Mouse (Mus musculus): ENCODE measurements around the gene Chka.

The Chka gene

DNA sequence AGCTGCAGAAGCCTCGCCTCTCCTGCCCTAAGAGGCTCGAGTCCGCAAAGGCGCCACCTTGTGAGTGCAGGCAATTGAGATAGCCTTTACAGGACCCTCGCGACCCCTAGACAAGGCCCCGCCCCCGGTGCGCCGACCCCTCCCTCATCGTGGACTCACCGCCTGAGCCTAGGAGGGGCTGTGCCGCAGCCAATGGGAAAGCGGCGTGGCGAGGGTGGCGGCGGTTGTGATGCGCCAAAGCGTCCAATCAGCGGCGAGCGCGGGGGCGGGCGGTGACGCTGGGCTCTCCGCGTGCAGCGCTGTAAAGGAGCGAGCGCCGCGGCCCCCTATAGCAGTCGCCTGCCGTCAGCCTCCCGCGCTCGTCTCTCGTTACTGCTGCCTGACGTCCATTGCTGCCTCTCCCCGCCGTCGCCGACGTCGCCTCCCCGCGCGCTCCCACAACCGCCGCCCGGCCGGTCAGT is at the start of gene Chka:
Gene Chka, plus strand, starts transcription at position 272 of the 461 bp plus-strand sequence.
- DNase-seq (ENCODE audit: low spot score in 2 of 2), result peak; percentile 90 to 96

DNA sequence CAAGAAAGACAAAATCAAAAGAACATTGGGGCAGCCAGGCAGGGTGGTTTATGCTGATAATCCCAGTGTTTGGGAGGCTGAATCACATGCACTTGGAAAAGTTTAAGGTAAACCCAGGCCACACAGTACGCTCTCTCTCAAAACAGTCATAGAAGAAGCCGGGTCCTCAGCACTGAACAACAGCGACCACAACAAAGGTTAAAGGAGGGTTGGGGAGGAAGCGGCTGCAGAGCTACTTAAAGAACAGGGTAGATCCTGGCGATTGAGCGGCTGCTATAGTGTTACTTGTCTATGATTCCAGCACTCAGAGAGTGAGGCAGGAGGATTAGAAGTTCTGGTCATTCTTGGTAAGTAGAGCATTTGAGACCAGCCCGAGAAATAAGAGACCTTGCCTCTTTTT is 46.0 kb upstream of the Chka start:
- DNase-seq (ENCODE audit: low spot score in 2 of 2), result no peak

- no peak for DNase-seq (ENCODE audit: low spot score in 2 of 2)
Observed at GRCm38 (mm10) chr19:3810536-3811233, 40.9 kb upstream of the Chka start.

GRCm38 (mm10) chr19:3814461-3814860 is 37.1 kb upstream of the Chka start:
- DNase-seq (ENCODE audit: low spot score in 2 of 2), result no peak

DNA sequence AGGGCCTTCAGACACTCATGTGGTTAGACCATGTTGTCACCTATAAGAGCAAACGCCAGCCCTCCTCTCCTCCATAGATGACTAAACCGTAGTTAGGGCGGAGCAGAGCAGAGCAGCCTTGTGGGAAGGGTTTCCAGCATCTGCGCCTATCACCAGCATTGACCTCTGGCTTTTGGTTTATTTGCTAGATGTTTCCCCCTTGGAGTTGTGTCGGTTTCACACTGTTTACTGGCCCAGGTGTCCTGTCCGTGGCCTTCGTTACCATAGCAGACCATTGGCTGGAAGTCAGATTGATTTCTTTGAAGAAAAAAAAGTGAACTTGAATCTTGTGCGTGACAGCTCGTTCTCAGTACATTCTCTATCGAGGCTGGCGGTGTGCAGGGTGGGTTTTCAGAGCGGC is 35.7 kb upstream of the Chka start:
- no peak for DNase-seq (ENCODE audit: low spot score in 2 of 2)

DNA sequence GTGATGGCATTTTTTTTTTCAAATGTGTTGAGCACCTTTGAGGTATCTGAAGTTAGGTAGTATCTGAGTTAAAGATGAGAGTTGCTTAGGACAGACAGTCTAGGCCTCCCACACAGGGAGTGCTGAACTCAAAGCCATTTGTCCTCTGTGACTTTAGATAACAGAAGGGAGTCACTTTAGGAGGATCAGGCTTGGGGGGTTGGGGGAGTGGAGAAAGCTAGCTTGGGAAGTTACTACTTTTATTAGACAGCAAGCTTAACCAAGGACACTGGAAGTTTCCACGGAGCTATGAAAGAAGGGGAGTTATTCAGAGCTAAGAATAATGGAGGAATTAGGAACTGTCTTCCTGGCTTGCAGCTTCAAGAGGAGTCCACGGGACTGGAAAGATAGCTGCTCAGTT is 32.5 kb upstream of the Chka start:
- no peak for DNase-seq (ENCODE audit: low spot score in 2 of 2)

DNA sequence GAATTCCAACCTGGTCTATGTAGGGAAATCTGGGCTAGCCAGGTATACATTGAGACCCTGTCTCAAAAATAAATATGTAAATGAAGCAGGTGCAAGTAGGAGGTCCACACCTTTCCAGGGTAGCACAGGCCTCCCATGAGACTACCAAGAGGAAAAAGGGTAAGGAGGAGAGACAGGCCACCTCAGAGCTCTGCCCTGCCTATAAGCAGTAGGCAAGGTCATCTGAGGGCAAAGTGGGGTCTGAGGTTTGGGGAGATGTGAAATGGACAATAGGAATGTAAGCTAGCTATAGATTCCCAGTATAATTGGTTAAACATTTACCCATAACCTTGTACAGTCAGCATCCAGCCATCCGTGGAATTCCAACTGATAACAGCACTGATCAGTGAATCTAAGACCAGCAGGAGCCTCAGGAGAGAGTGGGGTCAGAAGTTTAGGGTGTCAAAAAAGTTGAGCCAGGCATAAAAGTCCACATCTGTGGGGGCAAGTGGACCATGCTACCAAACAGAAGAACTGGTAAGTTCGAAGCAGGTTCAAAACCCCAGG is 31.6 kb upstream of the Chka start:
- no peak for DNase-seq (ENCODE audit: low spot score in 2 of 2)

DNA sequence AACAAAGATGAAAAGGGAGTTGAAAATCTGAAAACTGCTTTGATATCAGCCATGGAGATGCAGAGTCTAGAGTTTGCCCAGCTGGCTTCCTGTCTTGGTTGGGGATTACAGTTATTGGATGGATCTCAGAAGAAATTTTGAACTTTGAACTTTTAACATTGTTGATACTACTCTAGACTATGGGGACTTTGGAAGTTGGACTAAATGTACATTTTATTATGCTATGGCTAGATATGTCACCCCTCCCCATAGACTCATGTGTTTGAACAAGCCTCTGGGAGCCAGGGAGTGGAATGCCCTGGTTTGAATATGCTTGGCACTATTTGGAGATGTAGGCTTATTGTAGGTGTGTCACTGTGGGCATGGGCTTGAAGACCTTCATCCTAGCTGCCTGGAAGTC is 26.5 kb upstream of the Chka start:
- DNase-seq (ENCODE audit: low spot score in 2 of 2), result no peak

- no peak for DNase-seq (ENCODE audit: low spot score in 2 of 2)
Observed at GRCm38 (mm10) chr19:3829863-3830262, 21.7 kb upstream of the Chka start.

GRCm38 (mm10) chr19:3831716-3832115 is 19.9 kb upstream of the Chka start:
- DNase-seq (ENCODE audit: low spot score in 2 of 2), result peak in 1 of 2 experiments; percentile 27

DNA sequence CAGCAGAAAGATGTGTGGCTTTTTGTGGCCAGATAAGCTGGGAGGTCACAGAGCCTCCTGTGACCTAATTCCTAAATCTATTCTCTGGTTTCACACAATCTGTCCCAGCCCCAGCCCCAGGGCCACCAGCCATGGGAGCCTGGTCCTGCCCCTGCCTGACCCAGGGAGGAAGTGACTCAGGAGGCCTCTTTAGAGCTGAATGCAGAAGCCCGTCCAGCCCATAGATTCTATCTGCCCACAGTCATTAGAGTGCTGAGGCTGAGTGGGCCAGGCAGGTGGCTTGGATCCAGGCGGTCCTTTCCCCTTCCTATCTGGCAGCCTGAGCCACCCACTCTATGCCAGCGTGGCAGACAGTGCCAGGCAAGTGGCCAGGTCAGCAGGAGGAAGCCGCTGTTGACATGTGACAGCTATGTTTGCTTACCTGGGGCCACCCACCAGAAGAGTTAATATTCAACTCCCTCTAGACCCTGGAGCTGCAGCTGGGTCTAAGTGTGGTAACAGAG is 18.7 kb upstream of the Chka start:
- DNase-seq (ENCODE audit: low spot score in 2 of 2), result peak in 1 of 2 experiments; percentile 22

DNA sequence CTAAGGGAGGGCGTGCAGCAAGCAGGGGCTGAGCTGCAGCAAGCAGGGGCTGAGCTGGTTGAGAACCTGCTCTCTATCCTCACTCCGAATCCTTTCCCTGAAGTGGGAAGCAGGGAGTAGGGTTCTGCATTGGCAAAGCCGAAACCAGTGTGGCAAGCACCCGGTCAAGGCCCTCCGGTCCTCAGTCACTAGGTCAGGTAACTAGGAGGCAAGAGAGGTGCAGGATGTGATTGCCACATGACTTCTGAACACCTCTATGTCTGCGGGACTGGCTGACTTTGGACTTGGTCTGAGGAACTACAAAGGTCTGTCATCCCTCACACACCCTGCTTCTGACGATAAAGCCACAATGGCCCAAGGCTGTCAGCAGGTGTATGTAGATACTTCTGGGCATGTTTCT is 17.3 kb upstream of the Chka start:
- no peak for DNase-seq (ENCODE audit: low spot score in 2 of 2)

DNA sequence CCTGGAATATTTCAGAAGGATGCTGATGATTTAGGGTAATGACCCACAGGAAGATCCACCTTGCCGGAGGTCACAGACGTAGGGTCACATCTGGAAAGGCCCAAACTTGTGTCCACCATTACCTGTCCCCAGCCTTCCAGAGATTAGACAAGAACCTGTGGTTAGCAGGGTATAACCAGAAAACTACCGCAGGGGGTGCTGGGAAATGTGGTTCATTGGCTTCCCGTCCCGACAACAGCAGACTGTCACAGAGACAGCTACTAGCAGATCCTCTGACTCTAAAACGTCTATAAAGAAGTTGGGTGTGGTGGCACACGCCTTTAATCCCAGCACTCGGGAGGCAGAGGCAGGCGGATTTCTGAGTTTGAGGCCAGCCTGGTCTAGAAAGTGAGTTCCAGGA is 14.8 kb upstream of the Chka start:
- peak in 1 of 2 experiments; percentile 27 for DNase-seq (ENCODE audit: low spot score in 2 of 2)

DNA sequence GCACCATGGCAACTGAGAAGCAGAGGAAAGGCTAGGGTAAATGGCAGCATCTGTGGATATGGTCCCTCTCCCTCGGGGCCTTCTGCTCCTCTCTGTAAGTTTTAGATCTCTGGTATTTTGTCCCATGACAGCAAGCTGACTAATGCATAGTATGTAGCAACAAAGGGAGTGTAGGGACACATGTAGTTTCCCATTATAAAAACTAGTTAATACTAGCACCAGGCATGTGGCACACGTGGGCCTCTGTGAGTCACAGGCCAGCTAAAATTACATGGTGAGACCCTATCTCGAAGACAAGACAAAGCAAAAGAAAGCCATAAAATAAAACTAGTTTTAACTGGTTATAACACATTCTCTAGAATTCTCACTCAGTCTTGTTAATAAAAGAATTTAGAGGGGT is 12.6 kb upstream of the Chka start:
- no peak for DNase-seq (ENCODE audit: low spot score in 2 of 2)

DNA sequence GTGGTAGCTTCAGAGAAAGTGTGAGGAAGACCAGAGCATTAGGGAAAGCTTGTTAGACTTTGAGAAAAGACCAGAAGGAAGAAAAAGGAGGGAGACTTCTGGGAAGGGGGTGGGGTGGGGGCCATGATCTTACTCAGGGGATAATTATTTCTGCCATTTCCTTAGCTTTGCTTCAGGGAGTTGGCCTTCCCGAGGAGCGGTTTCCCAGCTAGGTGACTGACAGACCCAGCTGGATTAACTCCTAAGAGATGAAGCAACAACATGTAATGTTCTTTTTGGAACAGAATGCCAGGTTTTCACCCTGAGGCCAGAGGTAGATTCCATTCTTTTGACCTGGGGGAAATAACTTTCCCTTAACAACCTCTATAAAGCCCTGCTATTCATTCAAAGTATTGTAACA is 11.9 kb upstream of the Chka start:
- no peak for DNase-seq (ENCODE audit: low spot score in 2 of 2)

GRCm38 (mm10) chr19:3840214-3840651 is 11.3 kb upstream of the Chka start:
- DNase-seq (ENCODE audit: low spot score in 2 of 2), result no peak

DNA sequence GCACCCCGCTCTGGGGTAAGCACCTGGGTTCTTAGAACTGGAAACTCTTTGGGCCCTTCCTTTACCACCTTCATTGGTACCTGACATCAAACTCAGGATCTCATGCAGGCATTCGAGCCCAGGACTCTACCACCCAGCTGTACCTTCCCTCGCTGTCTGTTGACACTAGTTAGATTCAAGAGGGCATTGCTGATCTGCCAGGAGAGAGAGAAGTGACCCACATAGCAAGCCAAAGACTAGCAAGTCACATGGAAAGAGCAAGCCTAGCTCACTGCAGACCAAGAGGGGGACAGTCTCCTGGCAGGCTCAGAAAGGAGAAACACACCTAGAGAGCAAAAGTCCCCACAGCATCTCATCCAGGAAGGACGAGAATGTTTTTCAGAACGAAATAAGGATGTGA is 10.9 kb upstream of the Chka start:
- DNase-seq (ENCODE audit: low spot score in 2 of 2), result no peak

GRCm38 (mm10) chr19:3842359-3843148 is 9.0 kb upstream of the Chka start:
- no peak for DNase-seq (ENCODE audit: low spot score in 2 of 2)

DNA sequence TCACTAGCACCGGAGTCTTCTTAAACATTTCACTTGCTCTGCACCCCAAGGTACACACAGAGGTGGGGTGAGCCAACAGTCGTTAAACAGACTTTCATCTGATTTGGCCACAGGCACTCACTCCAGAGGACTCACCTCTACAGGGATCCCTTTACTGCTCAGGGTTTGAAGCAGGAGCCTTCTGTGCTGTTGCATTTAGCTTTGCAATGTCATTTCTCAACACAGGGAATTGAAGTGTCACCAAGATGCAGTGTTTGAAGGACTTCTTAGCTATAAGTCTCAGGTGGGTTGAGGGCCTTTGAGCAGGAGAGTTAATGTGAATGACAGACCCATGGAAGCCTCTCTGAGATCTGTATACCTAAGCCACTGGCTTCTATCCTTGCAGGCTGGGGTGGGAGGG is 7.9 kb upstream of the Chka start:
- DNase-seq (ENCODE audit: low spot score in 2 of 2), result no peak

DNA sequence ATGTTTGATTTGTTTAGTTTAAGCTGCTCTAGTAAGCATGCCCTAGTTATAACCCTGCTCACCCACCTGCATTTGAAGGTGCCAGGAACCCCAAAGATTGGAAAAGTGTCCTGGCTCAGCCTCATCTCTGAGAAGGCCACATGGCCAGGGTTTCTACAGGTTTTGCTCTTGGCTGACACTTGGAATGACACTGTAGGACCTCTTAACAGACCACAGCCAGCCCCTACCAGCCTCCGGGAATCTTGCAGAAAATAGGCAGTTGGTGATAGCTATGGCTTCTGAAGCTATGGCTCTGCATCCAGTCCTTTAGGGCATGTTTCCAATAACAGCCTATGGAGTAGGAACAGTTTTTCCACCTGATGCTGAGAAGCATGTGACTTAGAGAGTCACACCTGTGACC is 6.7 kb upstream of the Chka start:
- no peak for DNase-seq (ENCODE audit: low spot score in 2 of 2)

- no peak for DNase-seq (ENCODE audit: low spot score in 2 of 2)
Observed at GRCm38 (mm10) chr19:3845339-3845738, 6.2 kb upstream of the Chka start.

DNA sequence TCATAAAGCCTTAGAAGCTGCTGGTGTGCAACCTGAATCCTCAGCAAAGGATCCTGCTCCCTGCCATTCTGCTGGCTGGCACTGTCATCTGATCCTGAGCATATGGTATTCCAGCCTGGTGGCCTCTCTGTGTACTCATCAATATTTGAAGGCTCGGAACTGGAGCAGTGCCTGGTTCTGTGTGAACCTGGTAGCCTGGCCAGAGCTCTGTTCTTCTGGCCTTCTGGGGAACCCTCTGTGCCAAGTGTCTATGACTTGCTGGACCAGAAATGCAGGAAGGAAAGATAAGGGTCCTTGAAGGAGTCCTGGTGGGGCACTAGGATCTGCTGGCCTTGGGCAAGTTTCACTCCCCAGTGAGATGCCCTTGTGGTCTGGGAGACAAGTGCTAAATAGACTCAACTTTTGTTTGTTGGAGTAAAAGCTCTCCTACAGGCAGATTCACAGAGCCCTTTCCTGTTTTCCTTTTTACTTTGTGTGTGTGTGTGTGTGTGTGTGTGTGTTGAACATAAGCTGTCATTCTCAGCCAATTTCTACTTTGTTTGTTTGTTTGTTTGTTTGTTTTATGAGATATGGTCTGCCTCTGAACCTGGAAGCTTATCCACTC is 5.7 kb upstream of the Chka start:
- no peak for DNase-seq (ENCODE audit: low spot score in 2 of 2)

Measured in spleen, postnatal 10 days (tissue).